Mouse (Mus musculus): ENCODE results near the gene Zfp94.
"Not testable (repeated sequence)": the region's sequence is repeated elsewhere in the genome, so short reads cannot be mapped to it uniquely, and the experiment has no call there.

Zfp94 gene

DNA sequence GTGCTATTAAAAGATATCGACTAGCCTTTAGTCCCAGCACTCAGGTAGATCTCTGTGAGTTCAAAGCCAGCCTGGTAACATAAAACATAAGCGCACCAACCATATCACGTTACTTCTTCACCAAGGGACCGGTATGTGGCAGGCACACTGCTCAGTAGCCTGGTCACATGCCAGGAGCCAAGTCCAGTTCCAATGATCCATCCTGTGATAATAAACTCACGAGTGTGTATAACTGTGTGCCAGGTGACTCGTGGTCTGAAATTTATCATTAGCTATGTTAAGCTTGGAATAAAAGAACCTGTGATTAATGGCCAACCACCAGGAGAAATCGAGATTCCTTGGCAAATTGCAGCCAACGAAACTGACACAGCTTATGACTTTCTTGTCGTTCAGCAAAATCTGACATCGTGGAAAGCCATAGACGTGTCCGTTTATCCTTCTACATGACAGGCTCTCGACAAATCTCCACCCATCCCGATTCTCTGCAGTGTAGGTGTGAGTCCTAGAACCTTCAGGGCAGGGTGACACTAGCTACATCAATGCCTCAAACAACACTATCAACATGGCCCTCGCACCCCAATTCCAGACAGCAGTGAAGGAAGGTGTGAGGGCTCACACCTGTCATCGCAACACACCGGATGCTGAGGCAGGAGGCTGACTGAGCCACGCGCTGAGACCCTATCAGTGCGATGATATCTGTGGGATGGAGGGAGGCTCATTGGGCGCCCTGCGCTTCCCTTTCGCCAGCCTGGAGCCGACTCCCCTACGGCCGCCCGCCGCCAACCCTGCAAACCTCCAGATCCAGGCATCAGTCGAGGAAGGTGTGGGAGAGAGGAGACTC is 520 bp downstream of the Zfp94 start:
- DNase-seq = no peak

DNA sequence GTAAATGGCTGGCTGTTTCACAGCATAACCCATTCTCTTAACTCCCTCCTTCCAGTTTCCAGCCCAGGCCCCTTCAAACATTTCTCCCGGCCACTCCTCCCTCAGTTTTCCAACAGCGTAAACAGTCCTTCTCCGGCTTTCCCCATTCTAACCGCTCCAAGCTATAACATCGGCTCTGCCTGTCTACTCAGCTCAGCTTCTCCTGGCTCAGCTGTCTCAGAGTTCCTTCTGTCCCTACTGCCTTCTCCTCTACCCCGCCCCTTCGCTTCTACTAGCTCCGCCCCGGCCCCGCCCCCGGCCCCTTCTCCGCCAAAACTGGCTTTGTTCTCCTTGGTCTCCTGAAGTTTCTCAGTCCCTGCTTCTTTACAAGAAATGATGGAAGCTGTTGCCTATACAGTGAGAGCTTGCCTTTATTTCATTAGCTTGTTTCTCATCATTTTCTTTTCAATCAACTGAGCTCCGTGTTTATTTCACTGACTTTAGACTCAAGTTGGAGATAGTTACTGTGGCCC is 15.6 kb downstream of the Zfp94 start, which contains the start of gene Zfp61:
Gene Zfp61, minus strand, starts transcription at position 462 of the 512 bp plus-strand sequence.
- DNase-seq = peak; percentile 19

DNA sequence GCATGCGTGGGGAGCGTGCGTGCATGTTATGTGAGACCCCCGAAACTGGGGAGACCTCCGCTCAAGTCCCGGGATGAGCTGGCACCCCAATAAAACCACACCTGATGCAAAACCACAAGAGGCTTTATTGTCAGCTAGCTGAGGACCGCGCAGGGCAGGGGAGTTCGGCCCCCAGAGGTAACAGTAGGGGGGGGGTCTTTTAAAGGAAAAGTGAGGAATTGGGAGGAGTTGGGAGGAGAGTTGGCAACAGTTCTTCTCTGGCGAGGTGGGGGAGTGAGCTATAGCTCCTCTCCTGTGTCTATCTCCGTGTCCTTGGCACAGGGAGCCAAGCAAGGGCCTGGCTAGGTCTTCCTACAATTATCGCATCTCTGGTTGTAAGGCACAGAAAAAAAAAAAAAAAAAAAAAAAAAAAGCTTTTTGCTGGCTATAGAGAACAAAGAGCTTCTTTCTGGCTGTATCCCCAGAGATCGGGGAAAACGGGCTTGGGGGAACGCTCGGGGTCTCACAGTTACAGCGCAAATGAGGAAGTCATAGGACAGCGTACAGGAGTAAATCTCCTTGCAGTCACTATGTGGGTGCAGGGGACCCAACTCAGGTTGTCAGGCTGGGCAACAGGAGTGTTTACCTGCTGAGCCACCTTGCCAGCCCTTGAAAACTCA is 16.5 kb downstream of the Zfp94 start:
- DNase-seq = no peak

DNA sequence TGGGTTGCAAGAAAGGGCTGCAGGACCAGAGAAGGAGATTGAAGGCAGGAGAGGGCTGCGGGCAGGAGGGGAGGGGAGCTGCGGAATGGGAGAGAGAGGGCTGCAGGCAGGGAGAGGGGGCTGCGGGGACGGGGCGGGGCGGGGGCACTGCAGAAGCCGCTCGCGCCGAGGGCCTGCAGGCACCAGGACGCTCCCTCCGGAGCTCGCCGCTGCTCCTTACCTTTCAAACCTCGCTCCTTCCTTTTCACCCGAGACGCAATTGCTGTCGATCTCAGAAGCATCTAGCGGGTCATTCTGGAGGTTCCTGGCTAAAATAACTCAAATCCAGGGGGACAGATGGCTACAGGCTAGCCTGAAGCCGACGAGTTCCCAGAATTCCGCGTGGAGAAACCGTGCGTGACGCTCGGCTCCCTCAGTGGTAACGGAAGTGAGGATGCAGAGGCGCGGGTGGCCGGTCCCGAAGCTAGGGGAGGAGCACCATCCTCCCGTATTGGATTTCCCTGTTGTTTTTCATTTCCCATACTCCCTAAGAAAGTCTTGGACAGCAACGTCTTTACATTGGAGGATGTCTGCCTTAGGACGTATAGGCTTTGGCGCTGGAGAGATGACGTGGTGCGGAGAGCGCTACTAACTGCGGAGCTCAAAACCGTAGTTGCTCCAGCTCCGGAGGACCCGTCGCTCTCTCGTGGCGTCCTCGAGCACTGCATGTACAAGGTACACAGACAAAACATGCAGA is 17.3 kb downstream of the Zfp94 start:
- DNase-seq = peak; percentile 78

DNA sequence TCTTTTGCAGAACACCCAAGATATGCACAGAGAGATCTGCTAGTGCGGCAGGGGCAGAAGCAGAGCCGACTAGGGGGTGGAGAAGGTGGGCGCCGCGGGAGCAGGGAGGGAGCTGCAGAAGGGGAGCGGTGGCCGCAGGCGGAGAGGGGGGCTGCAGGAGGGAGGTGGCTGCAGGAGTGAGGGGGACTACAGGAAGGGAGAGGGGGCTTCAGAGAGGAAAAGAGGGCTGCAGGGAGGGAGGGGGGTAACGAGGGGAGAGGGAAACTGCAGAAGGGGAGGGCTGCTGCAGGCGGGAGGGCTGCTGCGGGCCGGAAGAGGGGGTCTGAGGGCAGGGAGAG is 17.9 kb downstream of the Zfp94 start:
- DNase-seq = peak; percentile 47

DNA sequence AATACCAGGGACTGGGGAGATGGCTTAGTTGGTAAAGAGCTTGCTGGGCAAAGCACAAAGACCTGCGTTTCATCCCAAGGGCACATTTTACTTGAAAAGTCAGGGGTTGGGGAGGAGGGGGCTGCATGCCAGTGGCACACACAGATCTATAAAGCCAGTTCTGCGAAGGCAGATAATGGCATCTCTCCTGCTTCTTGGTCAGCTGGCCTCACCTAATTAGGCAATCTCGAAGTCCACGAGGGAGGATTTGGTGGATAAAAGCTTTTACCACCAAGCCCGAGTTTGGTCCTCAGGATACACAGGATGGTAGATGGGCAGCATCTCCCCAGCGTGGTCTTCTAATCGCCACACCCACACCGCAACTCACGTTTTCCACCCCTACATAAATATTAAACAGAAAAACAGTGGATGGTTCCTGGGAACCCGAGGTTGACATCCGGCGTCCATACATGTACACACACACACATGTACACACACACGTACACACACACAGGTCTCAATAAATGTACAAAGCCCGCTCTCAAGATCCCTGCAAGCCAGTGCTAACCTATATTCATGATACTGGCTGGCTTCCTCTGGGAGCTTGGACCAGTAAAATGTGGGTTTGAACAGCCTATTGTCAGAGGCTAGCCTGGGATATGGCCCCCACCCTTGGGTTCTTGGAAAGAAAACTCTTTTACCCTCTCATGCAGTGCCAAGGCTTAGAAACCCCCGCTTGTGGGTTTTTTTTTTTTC is 18.9 kb downstream of the Zfp94 start:
- DNase-seq = no peak

DNA sequence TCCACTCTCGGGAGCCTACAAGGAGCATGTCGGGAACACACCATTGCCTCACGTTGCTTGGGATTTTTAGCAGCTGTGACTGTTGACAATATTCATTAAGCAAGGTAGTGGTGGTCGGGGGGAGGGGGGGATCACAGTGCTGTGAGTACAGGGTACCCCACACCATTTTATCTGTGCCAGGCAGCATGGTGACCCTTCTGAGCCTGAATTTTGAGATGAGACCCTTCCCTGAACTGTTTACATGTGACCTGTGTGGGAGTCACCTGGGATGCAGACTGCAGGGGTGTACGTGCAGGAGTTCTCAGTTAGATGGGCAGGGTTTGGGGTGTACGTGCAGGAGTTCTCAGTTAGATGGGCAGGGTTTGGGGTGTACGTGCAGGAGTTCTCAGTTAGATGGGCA is 20.1 kb downstream of the Zfp94 start:
- no peak for DNase-seq

DNA sequence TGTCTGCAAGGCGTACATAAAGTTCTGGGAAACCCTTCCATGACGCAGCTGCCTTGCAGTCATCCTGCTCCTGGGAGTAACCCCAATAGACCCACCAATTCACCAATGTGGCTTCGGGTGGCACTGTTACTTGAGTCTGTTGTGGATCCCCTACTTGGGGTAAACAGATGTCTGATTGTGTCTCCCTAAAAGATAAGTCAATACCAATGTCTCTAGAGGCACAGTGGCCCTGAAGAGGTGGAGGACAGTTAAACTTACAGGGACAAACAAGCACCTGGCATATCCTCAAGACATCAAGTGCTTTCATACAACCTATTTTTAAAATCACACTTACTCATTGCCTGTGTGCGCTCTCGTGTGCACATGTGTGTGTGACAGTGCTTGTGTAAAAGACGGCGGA is 21.1 kb downstream of the Zfp94 start:
- no peak for DNase-seq

DNA sequence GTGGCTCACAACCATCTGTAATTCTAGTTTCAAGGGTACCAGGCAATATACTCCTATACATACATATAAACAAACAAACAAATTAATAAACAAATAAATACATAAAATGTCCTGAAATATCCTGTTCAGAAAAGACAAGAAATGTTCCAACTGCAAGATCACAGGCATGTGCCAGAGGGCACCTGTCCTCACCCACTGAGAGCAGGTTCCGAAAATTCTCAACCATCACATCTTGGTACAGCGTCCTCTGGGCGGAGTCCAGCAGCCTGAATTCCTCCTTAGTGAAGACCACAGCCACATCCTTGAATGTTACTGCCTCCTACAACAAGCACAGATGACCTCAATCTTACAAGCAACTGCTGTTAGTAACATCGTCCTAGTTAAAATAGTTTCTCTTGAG is 21.7 kb downstream of the Zfp94 start:
- DNase-seq = no peak

DNA sequence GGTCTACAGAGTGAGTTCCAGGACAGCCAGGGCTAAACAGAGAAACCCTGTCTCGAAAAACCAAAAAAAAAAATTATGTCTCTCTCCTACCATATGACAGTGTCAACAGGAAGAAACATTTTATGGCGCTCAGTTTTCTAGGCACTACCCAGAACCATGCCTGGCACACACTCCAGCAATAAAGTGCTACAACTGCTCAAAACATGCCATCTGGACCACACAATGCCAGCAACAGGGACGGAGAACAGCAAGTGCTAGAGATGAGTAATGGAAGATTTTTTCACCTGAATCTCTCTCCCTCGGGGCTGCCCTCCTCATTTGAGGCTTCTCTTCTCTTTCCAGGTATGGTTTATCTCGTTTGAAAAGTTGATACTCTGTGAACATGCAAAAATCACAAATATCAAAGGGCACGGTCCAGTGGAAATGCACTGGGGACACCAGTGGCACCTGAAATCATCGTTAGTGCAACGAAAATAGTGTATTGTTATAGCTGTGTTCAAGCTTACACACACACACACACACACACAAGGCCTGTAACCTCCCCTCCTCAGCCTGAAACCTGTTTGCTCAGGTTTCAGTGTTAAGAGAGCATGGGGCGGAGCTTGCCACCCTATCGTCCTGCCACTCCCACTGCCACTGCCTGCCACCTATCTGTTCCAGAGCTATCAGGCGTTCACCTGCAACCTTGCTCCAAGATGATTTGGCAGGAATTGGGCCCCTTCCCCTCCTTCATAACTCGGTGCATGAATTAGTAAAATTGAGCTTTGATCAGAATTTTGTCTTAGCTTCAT is 23.2 kb downstream of the Zfp94 start:
- DNase-seq = no peak

DNA sequence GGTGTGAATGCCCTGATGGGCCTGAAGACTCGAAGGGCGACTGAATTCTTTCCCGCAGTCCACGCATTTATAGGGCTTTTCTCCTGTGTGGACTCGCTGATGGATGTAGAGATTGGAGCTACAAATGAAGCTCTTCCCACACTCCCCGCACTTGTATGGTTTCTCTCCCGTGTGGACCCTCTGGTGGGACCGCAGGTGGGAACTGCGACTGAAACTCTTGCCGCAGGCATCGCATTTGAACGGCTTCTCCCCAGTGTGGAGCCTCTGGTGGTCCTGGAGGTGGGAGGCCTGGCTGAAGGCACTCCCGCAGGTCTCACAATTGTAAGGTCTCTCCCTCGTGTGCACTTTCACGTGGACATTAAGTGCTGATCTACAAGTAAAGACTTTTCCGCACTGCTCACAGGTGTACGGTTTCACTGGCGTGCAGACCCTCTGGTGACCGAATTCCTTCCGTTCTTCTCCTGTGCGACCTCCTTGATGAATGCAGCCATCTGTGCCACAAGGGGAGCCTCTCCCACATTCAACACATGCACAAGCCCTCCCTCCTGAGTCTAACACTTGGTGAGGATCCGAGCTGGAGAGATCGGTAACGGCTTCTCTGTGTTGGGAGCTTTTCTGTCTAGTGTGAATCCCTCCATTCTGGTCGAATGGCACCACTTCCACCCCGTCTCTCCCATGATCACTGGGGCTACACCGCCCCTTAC is 24.9 kb downstream of the Zfp94 start:
- no peak for DNase-seq

DNA sequence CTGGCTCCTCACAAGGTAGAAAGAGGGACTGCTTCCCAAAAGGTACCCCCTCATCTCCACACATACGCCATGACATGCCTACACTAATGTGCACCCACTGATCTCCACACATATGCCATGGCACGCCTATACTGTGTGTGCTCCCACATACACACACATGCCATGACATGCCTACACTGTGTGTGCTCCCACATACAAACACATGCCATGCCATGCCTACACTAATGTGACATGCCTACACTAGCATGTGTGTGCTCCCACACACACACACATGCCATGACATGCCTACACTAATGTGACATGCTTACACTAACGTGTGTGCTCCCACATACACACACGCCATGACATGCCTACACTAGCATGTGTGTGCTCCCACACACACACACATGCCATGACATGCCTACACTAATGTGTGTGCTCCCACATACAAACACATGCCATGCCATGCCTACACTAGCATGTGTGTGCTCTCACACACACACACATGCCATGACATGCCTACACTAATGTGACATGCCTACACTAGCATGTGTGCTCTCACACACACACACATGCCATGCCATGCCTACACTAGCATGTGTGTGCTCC is 26.3 kb downstream of the Zfp94 start:
- DNase-seq = no peak

DNA sequence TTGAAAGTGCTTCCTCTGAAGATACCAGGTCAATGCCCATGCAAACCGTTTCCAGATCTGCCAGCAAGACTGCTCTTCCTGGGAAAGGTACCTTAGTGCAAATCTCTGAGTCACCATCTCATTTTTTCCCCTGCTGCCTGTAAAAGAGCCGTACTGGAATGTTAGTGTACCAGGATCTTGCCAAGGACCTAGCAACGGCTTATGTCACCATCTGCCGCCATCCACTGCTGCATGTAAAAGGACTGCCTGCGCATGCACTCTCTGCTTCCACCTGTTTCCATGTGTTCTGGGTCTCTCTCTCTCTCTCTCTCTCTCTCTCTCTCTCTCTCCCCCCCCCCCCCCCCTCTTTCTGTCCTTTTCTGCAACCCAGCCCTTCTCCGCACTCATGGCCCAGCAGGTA is 28.0 kb downstream of the Zfp94 start:
- DNase-seq = no peak

DNA sequence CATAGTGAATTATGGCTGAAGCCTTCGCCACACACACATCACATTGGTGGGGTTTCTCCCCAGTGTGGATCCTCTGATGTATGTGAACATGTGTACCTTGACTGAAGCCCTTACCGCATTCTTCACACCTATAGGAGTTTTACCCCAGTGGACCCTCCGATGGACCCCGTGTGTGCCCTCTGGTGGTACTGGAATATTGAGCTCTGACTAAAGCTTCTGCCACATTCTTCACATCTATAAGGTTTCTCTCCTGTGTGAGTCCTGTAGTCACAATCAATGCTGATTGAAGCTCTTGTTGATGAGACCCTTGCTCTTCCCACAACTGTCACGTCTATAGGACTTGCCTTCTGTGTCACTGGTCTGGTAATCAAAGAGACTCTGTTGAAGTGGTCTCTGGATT is 28.8 kb downstream of the Zfp94 start:
- no peak for DNase-seq

DNA sequence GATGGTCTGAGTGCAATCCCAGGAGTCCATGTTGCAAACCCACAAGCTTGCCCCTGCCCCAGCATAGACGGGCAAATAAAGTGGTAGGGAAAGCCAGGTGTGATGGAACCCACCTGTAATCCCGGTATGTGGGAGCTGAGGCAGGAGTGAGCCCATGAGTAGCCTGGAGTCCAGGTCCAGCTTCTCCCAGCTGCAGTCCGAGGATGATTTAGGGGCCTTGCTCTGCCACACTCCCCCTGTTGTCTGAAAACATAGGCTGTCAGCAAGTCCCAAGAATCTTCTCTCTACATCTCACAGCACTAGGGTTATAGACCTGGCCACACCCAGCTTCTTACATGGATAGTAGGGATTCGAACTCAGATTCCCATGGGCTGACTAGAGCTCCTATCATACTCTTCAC is 29.6 kb downstream of the Zfp94 start:
- no peak for DNase-seq

DNA sequence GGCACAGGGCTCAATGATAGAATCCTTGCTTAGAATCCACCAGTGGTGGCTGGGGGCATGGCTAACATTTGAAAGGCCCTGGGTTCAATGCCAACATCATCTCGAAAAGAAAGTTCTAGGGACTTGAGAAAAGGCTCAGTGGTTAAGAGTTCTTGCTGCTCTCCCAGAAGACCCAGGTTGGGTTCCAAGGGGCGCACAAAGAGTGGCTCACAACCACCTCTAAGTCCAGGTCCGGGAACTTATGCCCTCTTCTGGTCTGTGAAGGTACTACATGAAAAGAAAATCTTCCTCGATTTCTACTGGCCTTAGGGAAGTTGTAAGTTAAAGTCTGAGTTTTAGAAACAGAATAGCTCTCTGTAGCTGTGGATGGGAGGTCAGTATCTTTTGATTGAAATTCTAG is 30.4 kb downstream of the Zfp94 start:
- DNase-seq = no peak

DNA sequence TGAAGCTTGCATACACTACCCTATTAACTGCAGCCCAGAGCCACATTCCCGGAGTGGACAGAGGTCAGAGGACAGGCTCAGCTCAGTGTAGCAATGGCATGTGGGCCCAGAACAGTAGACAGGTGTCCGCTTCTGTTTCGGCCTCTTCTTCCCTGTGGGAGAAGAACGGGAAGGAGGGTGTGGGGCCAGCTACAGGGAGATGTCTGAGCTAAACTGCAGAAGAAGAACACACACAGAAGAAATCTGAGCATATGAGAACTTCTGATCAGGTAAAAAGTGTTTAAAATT is 35.7 kb downstream of the Zfp94 start:
- no peak for DNase-seq

DNA sequence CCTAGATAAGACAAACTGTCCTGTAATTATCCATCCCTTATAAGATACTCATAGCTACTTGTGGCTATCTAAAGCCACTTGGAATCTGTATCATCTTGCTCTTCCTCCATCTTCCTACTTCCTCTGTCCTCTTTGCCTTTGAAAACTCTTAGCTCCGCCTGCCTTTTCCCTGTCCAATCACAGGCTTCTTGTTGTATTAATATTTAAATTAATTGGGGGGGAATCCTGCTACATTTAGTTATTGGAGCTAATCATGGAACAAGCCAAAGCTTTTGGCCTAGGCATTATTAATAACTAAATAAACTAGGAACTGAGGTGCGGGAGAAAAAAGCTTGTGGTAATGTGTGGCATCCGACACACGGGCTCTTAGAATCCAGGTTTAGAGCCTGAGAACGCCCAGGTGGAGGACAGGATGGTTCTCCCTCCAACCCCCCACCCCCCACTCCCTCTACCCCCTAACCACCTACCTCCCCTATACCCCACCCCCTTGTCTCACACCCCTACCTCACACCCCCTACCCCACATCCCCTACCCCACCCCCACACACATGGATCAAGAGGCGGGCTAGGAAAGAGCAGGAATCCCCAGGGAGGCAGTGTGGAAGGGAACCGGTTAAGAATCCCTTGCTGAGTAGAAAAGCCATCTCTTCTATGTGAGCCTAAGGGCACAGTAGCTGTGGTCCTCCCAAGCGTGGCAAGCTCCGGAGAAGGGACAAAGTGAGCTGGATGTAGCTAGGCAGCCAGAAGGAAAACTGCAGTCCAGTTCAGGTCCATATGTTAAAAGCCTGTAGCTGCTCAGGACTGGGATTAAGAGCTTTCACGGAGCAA is 36.2 kb downstream of the Zfp94 start:
- DNase-seq = no peak

DNA sequence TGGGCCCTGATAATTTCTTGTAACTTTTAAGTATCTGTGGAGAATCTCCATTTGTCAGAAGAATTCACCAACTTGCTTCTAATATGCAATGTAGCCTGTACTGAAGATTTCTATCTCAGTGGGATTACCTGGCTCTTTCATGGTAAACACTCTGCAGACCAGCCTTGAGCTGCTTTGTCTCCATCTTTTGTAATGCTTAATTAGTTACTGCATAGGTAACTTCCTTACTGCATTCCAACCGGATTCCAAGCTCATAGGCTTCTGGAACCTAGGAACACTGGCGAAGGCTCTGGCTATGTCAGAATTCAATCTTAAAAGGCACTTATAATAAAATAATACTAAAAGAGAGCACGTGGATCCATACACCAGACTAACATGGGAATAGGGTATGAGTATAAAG is 37.7 kb downstream of the Zfp94 start:
- DNase-seq = not testable (repeated sequence)

DNA sequence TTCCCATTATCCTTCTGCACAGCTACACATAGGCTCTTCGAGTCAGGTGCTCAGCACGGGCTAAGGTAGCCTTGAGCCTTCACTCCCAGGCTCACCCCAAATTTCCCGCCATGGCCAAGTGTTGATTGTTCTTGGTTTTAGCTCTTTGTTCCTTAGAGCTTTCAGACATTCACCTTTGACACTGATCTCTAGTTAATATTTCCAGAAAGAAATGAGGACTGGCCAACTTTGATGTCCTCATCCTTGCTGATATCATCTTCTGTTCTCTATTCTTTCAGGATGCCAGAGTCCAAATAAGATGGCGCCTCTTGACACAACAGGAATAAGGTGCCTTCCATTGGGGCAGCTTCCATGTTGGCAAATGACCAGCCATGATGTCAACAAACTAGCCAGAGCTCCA is 42.0 kb downstream of the Zfp94 start:
- no peak for DNase-seq
